Mouse (Mus musculus) spleen, postnatal 36 days (tissue): Measurements from ENCODE around the gene H60c.
"Not testable (repeated sequence)": the region's sequence is repeated elsewhere in the genome, so short reads cannot be mapped to it uniquely, and the experiment has no call there.

Experiments
- DNase-seq, 2 experiments: peaks; one replicate each; pipeline ENCODE4 v3.0.0; 2022; ENCODE audit warnings: low spot score in 2 of 2, mixed read lengths in 1 of 2

H60c gene

DNA sequence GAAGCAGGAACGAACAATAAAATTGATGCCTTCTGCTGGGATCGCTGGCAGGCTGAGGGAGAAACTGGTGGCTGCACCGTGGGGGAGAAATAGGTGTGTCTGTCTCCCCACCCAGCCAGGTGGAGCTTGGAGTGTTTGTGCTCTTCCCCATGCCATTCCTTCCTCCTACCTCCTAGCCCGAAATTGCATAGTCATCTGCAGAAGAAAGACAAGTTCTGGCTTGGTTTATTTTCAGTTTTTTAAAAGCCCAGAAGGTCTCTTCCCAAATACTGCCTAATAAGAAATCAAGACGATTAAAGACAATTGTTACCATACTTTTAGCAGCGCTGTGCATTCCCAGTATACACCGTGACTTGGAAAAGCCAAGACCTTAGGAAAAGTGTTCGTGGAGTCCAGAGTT, at the start of gene H60c:
H60c (minus strand) TSS at position 101 of the 400 bp plus-strand sequence.
- no peak for DNase-seq

DNA sequence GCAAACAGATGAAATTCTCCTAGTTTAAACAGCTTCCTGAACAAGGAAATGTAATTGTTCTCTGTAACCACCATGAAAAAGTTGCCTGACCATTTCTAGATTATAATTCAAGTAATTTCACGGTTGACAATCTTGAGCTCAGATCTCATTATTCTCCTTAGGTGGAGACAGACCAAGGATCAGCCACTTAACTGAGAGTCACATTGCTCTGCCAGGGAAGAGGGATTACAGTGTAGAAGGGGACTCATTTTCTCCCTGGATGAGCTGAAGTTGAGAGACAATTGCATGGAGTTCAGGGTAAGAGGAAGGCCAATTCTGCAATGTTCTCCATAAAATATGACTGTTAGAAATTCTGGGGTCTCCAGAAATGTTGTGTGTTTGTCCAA, 41.2 kb upstream of the H60c start:
- no peak for DNase-seq

DNA sequence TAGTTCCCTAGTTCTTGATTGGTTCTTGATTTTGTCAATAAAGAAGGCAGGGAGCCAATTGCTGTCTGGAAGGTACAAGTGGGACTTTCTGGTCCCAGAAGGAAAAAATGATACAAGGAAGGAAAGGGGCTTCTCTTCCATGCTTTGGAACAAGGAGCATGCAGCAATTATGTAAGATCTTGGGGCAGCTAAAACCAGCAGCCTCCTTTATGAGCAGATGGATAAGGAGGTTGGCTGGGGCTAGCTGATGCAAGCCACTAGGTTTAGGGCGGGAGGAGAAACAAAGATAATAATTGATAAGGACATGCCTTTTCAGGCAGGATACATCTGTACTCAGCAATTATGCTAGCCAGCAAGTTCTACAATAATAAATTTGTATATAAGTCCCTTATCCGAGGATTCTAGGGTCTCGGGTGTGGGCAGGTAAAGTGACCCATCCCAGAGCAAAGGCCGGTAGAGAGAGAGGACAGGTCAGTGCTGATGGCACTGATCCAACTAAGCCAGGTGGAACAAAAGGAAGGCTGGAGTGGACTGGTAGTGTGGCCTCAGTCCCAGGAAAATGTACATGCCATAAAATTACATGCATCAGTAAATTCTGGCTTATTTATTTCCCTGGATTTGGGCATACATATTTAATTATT, 40.7 kb upstream of the H60c start:
- no peak for DNase-seq

DNA sequence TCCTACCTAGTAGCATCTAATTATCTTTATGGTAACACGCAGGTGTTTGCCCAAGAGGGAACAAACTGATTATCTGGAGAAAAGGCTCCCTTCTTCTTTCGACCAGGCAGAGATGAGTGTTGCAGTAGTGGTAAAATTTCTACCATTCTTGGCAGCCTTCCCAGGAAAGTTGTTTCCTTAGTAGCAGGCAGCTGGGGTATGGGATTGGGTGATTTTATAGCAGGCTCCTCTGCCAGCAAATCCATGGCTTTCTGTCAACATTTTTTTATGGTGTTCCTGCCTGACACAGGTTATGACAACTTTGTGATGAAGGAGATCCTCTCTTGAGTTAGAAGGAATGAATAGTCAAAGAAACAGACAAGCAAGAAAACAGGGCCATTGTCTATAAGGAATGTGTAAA, 40.2 kb upstream of the H60c start:
- no peak for DNase-seq

DNA sequence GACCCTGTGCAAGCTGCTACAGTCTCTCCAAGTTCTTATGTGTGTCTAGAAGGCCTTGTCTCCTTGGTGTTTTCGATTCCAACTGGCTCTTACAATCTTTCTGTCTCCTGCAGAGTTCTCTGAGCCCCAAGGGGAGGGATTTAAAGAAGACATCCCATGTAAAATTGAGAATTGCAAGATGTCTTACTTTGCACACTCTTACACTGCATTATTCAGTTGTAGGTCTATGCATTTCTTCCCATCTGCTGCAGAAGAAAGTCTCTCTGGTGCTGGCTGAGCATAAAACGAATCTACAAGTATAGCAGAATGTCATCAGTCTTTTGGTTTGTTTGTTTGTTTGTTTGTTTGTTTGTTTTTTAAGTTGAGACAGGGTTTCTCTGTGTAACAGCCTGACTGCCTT, 26.4 kb upstream of the H60c start:
- no peak for DNase-seq

DNA sequence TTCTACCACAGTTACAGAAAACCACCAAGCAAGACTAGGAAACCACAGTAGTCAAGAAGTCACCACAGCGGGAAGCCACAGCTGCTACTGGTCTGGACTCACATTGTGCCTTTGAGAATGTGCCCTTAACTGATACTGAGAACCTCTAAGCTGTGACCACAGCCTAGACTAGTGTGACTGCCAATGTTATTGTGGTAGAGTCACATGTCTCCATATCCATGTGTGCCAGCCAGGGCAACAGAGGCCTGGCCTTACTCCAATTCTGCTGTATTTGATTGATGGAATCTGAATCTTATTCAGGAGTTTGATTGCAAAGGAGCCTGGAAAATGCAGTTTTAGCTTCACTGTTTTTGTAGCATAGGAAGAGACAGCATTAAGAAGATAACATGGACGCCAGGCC, 13.5 kb upstream of the H60c start:
- no peak for DNase-seq

DNA sequence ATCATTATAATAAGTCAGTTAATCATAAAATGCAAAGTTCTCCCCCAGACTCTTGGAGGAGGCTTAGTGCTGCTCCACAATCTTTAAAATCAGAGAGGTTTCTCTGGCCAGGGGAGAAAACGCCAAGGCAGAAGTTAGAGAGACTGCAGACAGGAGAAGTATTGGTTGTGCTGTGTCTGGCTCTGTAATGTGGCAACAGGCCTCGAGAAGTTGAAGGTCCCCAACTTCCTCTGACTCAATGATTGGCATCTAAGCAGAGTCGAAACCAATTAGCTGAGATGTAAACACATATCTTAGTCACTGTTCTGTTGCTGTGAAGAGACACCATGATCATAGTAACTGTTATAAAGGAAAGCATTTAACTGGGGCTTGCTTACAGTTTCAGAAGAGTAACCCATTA, 6.5 kb upstream of the H60c start:
- DNase-seq = no peak

DNA sequence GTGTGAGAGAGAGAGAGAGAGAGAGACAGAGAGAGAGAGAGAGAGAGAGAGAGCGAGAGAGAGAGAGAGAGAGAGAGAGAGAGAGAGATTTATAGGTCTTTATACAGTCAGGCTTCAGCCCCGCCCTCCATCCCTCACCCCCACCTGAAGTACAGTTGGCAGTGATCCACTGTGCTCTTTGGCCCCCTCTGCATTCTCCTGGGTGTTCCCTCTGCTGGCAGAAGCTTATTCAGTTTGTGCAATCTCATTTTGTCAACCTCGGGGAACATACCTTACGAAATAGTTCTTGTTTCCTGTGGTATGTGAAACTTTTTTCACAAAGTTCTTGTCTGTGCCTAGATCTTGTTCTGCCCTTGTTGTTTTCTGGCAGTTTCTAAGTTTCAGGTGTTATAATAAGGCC, 3.5 kb upstream of the H60c start:
- DNase-seq = no peak

DNA sequence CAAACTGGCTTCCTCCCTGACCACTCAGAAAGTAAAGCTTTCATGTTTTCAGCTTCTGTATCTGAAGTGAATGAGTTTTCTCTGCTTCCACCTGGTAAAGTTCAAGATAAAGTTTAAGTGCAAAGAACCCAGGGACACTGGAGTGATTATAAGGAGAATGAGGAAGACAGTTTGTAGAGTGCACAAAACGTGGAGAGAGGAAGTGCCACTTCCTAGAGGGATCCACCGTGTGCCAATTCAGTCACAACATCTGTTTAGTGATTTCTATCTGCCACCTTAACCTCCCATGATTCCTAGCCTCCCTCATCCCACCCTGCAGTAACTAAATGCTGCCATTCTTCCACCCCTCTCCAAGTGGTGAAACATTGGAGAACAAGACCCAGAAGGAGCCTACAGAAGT, 842 bp downstream of the H60c start:
- no peak for DNase-seq

DNA sequence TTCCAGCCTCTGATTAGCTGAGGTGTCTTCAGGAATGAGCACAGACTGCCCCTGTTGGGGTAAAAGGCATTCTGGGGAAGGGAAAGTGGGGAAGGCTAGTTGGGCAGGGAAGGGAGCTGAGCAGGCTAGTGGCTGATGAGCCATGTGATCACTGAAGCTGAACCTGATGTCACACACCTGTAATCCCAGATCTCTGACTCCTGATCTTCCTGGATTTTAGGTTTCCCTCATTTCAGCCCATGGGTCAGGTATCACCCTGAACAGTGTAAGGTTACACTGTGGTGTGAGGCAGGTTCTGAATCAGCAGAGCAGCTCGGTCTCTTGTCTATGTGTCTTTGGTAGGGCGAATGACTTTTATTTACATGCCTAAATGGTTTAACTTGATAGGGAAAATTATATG, 4.8 kb downstream of the H60c start:
- DNase-seq = no peak

DNA sequence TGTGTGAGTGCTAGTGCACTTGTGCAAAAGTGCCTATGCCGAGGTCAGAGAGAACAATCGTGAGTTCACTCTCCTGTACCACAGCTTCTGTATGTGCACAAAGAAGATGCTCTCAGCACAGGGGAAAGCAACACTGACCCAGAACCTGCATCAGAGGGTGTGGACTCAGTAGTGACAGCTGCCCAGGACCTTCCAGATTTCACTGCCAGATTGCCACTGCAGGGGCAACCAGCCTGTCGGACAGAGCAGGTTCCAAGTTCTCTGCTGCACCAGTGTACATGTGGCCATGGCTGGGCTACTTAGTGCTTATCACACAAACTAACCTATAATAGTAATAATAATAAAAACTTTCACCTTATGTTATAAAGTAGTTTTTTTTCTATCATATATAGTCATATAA, 10.2 kb downstream of the H60c start:
- no peak for DNase-seq

DNA sequence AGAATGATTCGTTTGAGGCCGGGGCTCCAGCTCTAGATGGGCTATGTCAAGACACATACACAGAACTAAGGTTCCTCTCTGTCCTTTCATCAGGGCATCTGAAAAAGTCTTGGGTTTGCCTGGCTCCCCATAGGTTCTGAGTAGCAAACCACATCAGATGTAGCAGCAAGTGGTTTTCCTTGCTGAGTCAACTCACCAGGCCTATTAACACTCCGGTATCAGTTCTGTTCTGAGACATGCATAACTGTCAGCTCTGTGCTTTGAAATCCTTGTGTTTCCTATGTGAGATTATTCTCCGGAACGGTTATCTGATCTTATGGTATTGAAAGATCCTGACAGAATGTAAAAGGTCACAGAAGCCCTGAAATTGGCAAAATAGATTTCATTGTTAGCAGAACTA, 29.1 kb downstream of the H60c start:
- DNase-seq = not testable (repeated sequence)

DNA sequence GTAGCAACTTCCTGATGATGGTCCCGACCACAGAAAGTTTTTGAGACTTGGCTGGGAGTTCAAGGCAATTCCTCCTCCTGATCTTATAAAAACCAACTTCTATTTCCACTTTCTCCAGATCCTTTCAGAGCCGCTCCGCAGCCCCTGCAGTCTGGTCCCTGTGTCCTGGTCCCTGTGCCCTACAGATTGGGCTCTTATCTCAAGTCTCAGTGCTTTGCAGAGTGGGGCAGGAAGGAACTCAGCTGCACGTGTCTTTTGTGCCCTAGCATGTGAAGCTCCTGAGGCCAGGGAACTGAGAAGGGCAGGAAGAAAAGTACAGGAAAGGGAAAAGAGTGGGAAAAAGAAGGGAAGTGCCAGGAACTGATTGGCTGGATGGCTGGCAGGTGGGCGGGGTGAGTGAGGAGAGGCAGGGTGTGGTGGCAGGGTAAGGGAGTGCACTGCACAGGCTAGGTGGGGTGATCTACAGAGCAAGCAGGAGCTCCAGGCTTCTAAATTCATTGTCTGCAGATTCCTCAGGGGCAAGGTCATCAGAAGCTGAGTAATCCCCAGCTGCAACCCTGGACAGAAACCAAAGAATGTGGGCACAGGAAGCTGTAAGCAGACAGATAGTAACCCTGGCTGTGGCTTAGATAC, 30.8 kb downstream of the H60c start:
- DNase-seq = no peak

DNA sequence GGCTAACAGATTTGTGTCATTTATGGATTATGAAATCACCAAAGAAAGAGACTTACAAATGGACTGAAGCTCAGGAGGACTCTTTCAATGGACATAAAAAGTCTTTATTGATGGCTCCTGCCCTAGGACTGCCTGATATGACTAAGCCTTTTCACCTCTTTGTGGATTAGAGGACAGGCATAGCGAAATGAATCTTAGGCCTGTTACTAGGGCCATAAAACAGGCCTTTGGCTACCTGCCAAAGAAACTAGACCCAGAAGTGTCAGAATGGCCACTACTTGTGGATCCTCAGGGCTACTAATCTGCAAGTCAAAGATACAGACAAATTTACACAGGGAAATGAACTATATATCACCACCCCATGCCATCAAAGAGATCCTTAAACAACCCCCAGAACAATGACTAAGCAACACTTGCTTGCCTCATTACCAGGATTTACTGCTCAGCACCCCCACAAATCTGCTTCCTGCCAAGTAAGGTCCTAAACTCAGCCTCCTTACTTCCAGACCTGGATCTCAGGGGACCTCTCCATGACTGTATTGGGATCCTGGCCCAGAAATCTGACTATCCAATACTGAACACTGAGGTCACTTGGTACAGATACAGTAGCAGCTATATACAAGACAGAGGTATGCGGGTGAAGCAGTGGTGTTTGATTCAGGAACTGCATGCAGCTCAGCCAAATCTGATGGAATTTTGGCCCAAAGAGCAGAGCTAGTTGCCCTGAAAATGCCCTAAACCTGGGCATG, 39.0 kb downstream of the H60c start:
- DNase-seq = no peak
